Mouse (Mus musculus) liver, embryonic 14.5 days (tissue): ENCODE data around the gene Hacl1.

Source experiments
- CTCF ChIP-seq: IDR thresholded peaks from 2 replicates; pipeline ENCODE4 v1.5.1; 2016; ENCODE audit warnings: antibody characterized with exemption, low read depth, control low read depth
- EP300 ChIP-seq: IDR thresholded peaks from 2 replicates; pipeline ENCODE4 v1.6.1; 2016; ENCODE audit warnings: antibody characterized with exemption, low read depth

- TF ChIP-seq CTCF = no peak
- peak; percentile 79 for TF ChIP-seq EP300
These were observed 12.2 kb upstream of the Hacl1 start for GRCm38 (mm10) chr14:31653101-31653875.
